Mouse (Mus musculus) spleen, postnatal 4 days (tissue): ENCODE measurements at regions not wholly inside any gene's neighbourhood (a gene's known extent, or its start where the extent isn't known, plus 50 kb on each side); places are given as distances from the start of the nearest gene placed in this dataset.

ENCODE experiments used
- DNase-seq, 2 experiments: peaks; one replicate each; pipeline ENCODE4 v3.0.0; 2022; ENCODE audit warnings: low spot score in 2 of 2

DNA sequence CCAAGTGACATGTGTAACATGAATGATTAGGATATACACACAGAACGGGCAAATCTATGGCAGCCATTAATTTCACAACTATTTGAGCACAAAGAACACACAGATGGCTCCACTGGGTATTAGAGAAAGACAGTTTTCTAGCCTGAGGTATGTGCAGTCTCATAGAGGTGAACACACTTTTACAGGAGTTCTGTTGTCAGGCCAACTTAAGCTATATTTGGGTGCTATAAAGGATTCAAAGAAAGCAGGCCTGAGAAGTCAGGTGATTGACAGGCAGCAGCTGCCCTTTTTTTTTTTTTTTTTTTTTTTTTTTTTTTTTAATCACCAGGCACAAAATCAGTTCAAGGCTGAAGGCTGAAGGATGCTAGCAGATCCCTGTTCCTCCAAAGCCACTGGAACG lies 153.0 kb downstream of the Gm11361 start:
- DNase-seq = no peak

- no peak for DNase-seq
Measured at GRCm38 (mm10) chr13:28409609-28409902, 152.2 kb downstream of the Gm11361 start.

DNA sequence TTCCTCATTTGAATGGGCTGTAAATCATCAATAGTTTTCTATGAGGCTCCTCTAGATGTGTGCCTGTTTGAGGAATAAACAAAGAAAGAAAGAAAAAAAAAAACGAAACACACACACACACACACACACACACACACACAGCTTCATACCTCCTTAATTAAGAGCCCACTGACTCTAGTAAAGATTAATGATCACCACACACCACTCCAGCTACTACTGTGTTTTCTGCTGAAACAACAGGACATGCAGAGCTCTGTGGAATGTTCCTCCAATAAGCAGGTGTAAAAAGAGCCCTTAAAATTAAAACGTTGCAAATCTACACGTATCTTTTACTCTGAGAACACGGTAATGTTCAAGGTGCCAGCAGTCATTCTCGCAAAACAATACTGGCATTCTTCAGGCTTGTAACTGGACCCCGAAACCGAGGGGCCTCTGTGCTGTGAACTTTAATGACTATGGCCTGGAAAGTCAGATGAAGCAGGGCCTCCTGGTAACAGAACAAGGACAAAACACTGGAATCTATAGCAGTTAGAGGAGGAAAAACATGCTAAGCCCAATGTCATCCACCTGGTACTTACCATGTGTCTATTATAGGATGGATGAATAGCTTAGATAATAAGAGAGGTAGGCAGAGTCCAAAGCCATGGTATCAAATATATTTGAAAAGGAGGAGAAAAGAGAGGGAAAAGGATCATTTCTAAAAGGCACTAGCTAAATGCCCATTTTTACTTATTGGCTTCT lies 151.7 kb downstream of the Gm11361 start:
- no peak for DNase-seq

GRCm38 (mm10) chr13:28400459-28400858 lies 143.1 kb downstream of the Gm11361 start:
- DNase-seq = no peak
